Mouse (Mus musculus) thymus, postnatal 10 days (tissue): Measurements from ENCODE around the gene Cyp21a1.
"Not testable (repeated sequence)": the region's sequence is repeated elsewhere in the genome, so short reads cannot be mapped to it uniquely, and the experiment has no call there.

Experiments used
- DNase-seq, 2 experiments: peaks; one replicate each; pipeline ENCODE4 v3.0.0; 2021; ENCODE audit warnings: low spot score in 2 of 2

Cyp21a1 gene

DNA sequence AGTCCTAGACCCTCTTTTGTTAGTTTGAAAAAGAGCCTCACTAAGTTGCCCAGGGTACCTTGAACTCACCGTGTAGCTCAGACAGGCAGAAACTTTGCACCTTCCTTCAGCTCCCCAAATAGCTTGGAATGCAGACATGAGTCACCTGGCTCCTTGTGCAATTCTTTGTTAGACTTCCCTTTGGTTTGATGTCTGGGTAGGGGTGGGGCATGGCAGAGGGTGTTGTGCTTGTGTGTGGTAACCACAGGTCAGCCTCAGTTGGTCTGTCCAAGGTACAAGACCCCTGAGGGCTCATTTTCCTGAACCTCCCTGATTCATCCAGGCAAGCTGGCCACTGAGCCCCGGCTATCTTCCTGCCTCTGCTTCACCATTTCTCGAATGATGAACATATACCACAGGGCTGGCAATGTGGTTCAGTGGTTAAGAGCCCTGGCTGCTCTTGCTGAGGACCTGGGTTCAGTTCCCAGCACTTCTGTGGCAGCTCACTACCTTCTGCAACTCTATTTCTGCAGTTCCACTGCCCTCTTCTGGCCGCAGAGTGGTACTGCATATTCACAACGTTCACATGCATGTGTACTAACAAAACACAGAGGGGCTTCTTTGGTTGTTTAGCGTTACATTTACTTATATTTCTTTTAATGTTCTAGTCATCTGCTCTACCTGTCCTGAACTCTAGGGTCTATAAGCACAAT is 656 bp upstream of the Cyp21a1 start:
- DNase-seq = no peak

DNA sequence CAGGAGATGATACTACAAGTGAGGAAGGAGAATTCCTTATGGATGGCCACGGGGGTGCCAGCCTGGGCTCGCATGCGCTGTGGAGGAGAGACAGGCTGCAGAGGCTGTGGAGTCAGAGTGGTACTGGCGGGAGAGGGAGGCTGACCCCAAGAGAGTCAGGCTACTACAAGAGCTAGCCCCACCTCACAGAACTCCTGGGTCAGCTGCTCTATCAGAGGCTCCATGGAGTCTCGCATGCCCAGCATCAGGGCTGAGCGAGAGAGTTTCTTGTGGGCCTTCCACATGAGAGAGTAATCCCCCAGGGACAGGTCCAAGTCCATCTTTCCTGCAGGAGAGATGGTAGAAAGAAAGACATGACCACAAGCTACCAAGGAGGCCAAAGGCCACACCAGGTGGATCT is 994 bp downstream of the Cyp21a1 start:
- DNase-seq = not testable (repeated sequence)

DNA sequence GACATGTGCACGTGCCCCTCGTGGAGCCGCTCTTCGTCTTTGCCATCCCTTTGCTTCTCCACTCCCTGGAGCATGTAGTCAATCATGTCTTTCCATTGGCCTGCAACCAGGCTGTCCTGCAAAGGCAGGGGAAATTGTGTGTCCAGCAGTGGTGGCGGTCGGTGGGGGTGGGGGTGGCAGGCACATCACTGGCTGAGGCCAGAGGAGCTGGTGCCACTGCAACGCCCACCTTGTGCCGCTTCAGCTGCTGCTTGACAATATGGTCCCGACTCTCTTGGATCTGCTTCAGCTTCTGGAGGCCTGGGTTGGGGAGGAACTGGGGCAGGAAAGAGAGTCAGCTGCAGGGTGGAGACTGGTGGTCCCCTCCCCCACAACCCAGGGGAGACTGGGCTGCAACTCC is 1.6 kb downstream of the Cyp21a1 start:
- DNase-seq = not testable (repeated sequence)

DNA sequence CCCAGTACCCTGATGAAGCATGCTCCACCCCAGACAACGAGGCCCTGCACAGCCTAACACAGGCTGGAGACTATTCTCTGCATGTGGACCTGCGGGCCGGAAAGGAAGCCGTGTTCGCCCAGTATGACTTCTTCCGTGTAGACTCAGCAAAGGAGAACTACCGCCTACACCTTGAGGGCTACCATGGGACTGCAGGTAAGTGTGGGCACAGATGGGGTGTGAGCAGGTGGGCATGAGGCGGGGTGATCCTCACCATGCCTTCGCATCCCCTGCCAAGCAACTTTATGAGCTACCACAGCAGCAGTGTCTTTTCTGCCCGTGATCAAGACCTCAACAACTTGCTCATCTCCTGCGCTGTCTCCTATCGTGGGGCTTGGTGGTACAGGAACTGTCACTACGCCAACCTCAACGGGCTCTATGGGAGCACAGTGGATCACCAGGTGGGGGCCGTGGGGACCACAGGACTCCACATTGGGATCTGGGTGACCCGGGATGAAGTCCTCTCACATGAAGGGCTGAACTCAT is 3.5 kb downstream of the Cyp21a1 start:
- DNase-seq = not testable (repeated sequence)

DNA sequence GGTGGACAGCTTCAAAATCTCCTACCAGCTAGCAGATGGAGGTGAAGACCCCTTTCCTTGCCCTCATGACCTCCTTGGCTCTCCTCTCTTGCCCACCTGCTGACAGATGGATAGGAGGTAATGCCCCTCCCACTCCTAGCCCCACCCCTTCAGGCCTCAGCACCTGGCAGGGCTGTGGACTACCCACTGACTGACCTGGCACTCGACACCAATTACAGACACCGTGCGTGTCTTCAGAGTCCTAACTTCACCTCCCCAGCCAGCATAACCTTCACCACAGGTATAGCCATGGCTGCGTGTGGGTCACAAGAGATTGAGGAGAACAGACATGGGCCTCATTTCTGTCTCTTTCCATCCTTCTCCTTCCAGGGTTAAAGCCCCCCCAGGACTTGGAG is 4.8 kb downstream of the Cyp21a1 start:
- DNase-seq = no peak

DNA sequence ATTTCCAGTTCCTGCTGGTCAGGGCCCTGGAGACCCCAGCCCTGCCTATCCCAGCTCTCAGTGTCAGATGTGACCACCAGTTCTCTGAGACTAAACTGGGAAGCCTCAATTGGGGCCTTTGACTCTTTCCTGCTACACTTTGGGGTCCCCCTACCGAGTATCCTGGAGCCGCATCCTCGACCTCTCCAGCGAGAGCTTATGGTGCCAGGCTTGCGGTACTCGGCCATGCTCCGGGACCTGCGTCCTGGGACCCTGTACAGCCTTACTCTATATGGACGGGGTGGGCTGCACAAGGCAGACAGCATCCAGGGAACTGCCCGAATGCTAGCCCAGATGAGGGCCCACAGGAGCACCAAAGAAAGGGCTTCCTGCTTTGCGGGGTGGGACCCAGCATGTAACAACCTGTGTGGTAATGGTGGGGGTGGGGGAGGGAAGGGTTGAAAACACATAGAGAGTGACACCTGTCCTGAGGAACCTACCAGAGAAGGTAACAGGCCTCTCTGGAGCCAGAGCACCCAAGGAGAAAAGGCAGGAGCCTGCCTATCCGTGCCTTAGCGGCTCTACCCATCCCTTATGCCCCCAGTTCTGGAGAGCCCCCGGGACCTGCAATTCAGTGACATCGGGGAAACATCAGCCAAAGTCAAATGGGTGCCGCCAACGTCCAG is 5.4 kb downstream of the Cyp21a1 start:
- no peak for DNase-seq

DNA sequence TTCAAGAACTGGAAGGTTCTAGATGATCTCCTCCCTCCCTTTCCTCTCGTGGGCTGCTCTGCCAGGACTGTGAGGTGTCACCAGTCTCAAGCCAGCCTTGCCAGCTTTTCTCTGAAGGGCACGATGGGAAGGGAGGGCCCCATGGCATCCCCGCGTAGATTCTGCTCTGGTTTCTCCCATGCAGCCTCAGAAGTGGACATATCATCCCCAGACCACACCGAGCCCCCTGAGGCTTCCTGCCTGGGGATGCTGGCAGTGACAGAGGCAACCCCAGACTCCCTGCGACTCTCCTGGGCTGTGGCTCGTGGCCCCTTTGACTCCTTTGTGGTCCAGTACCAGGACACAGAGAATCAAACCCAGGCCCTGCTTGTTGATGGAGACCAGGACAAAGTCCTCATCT is 6.3 kb downstream of the Cyp21a1 start:
- not testable (repeated sequence) for DNase-seq

DNA sequence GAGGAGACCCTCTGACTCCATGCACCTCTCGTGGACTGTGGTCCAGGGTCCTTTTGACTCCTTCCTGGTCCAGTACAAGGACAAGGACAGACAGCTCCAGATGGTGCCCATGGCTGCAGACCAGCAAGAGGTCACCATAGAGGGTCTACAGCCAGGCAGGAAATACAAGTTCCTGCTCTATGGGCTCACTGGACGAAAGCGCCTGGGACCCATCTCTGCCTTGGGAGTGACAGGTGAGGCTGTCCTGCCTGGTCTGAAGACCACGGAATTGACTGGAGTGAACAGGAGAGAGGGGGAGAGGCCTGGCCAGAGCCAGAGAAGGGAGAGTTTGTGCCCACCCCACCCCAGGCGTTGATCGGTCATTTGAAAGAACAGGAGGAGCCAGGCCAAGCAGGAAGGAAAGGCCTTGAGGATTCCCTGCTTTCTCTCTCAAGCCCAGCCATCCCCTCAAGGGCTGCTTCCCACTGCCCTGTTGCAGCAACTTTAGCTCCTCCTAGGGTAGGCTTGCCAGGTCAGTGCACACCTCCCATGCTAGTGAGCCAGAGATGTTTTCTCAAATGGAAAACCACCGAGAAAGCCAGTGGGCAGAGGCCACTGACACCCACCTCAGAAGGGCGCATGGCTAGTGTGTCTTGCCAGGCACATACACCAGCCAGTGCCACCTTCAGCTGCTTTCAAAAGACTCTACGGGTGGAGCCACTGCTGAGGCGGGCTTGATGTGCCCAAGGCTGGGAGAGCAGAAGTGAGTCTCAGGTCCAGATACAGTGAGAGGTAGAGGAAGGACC is 7.0 kb downstream of the Cyp21a1 start:
- not testable (repeated sequence) for DNase-seq

DNA sequence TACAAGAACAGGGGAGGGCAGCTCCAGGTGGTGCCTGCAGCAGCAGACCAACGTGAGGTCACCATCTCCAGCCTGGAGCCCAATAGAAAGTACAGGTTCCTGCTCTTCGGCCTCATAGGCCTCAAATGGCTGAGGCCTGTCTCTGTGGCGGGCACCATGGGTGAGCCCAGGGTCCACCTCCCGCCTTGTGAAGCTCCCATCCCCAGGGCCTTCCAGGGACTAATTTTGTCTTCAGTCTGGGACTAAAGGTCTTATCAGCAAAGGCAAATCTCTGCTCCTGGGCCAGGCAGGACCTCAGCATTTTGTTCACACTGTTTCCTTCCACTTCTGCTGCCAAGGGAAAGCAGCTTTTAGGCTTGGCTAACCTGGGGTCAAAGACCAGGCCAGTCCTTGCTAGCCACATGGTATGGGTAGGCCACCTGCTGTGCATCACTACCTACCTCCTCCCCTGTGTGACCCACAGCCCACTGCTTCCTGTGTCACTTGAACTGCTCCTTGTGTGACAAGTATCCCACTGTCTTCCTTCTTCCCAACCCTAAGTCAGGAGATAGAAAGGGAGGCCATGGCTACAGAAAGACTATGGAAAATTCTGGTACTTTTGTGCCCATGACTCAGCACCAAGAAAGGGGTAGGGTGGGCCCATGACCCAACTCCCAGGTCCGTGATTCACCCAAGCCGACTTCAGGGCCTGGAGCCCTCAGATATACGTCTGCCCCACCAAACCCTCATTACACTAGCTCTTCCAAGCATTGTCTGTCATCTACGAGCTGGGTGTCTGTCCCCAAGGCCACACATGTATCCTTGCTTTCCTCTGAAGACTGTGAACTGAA is 7.8 kb downstream of the Cyp21a1 start:
- no peak for DNase-seq

DNA sequence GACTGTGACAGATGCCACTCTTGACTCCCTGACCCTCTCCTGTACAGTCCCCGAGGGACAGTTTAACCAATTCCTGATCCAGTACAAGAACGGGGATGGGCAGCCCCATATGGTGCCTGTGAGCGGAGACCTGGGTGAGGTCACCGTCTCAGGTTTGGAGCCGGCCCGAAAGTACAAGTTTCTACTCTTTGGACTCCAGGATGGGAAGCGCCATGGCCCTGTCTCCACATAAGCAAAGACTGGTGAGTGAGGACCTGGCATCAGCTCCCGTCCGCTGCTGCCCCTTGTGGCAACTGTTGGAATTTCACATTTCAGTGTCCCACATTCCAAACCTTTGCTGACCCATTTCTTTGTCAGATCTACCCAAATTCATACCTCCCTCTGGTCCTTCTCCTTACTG is 8.7 kb downstream of the Cyp21a1 start:
- DNase-seq = peak in 1 of 2 experiments; percentile 37

DNA sequence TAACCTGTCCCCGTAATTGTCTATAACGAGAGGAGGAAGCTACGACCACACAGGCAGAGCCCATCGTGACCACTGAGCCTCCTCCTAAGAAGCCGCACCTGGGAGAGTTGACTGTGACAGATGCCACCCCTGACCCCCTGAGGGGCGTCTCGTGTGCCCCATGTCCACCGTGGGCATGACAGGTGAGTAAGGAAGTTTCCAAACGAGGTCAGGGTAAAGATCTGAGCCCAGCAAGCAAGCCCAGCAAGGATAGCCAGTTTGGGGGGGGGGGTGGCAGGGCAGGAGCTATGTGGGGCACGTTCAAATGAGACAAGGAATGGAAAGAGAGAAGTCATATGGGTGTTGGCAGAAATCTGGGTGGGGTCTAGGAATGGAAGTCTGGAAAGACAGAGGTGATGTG is 9.3 kb downstream of the Cyp21a1 start:
- no peak for DNase-seq

DNA sequence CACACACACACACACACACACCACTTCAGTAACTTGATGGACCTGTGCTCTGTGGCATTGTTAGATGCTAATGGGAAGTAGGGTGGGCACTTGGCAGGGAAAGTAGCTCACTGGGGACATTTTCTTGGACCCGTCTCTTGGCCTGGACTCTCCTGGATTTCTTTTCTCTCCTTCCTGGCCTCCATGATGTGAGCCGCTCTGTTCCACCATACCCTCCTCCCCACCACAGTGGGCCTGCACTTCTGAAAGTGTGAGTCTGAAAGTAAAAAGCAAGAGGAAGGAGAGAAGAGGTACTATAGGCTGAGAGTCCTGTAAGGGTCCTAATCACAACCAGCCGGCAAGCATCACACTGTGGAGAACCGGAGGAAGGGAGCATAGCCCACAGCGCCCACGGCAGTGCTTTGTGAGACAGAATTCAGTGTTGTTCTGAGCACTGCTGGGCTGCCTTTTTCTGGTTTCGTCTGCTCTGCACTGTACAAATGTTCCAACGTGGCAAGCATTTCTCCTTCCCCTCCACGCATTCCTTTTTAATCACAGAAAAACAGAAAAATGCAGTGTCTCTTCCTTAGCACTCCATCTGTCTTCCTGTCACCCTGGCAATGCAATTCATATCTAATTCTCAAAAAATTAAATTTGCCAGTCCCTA is 26.6 kb downstream of the Cyp21a1 start:
- DNase-seq = no peak

DNA sequence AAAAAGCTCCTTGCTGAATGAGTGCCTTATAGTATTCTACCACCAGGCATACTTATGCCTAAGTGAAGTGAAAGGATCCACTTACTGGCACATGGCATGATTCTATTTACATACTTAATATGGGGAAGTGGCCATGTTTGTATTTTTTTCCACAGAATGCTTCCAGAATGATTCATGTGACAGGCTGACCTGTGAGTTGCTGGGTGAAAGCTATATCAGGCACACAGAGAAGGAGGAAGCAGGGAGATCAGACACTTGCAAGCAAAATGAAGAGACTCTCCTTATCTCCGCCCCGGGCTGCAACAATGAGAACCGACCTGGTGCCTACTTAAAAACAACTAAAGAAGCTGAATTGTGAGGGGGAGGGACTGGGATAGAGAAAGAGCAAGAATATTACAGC is 42.9 kb downstream of the Cyp21a1 start:
- no peak for DNase-seq
